Mouse (Mus musculus): ENCODE measurements around the gene Tll2.

Gene Tll2

GRCm38 (mm10) chr19:41088491-41088890 lies 118.1 kb downstream of the Tll2 start:
- no peak for DNase-seq (ENCODE audit: low read depth, low spot score)

GRCm38 (mm10) chr19:41087901-41088300 lies 118.7 kb downstream of the Tll2 start:
- DNase-seq (ENCODE audit: low read depth, low spot score) = no peak

DNA sequence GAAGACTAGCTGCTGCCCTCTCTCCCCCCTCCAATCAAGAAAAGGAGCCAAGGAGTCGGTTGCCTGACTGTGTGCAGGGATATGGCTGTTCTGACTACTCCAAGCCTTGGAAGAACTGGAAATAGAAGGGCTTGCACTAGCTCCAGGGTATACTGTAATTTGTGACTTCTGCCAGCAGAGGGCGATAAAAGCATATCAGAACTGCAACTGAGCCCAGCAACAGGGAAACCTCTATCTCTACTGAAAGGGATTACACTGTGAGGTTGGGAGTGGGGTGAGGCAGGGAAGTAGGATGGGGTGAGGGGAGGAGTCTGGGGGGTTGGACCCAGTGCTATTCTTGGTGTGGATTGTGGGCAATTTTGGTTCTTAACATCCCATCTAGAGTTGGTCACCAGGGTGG lies 119.9 kb downstream of the Tll2 start:
- peak; percentile 66 for DNase-seq (ENCODE audit: low read depth, low spot score)

GRCm38 (mm10) chr19:41086289-41086688 lies 120.3 kb downstream of the Tll2 start:
- DNase-seq (ENCODE audit: low read depth, low spot score) = peak; percentile 52

- DNase-seq (ENCODE audit: low read depth, low spot score) = no peak
These were observed 123.0 kb downstream of the Tll2 start for GRCm38 (mm10) chr19:41083646-41084045.

DNA sequence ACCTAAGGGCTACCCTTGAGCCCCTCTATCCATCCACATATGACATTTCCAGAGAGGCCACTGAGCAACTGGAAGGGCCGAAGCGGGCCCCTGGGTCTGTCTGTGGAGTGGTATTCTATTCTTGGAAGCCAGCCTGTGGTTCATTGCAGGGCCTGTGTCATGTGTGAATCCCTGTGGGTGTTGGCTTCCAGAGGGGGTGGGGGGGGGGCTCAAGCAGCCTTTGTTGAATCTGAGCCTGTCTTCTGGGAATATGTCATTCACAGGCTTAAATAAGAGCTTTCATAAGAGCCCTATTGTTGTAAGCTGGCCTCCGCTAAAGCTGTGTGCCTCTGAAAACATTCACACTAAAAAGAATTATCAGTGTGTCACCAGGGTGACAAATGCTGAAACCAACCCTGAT lies 125.0 kb downstream of the Tll2 start:
- peak; percentile 58 for DNase-seq (ENCODE audit: low read depth, low spot score)

DNA sequence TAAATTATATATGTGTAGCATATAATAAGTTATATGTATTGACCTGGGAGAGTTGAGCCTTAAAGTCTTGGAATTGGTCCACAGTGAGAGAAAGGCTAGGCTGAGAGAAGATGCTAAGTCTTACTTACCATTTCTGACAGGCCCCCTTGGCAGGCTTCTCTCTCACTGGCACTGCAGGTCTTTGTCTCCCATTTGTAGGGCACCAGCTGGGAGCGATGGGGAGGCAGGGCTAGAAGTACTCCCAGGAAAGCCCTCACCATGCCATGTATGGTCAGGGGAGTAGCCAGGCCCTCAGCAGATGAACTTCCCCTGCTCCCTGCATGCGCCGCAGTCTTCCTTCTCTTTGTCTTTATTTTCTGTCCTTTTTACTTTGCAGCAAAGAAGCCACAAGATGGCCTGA lies 129.7 kb downstream of the Tll2 start, which contains the start of gene Opalin:
Gene Opalin (minus strand): TSS at position 208 of the 400 bp plus-strand sequence.
- DNase-seq (ENCODE audit: low read depth, low spot score) = peak; percentile 48

DNA sequence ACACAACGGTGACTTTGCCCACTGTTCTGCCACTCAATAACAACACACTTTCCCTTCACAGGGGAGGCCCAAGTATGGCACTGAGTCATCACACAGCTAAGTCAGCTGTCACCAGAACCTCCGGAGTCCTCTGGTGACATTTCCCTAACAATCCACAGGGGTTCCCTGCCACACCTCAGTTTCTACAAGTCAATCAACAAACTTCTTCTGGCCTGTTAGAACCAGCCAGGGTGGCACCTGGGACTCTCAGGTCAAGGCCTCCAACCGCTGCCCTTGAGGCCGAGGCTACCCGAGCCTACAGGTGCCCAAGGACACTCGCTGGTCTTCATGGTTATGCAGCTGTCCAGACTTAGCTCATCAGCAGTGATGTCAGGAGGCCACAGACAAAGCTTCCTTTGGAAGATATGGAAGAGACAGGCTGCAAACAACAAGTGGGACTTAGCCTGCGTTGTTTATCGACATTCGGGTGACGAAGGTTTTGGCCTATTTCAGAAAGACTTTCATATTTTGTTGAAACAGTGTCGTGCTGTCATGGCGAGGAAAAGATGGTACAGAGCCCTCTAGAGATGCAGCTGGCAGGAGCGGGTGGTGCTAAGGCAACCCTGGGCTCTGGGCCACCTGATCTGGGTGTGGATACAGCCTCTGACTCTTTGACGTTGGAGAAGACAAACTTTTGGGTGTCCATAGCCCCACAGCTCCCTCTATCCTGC lies 132.7 kb downstream of the Tll2 start:
- peak; percentile 78 for DNase-seq (ENCODE audit: low read depth, low spot score)

DNA sequence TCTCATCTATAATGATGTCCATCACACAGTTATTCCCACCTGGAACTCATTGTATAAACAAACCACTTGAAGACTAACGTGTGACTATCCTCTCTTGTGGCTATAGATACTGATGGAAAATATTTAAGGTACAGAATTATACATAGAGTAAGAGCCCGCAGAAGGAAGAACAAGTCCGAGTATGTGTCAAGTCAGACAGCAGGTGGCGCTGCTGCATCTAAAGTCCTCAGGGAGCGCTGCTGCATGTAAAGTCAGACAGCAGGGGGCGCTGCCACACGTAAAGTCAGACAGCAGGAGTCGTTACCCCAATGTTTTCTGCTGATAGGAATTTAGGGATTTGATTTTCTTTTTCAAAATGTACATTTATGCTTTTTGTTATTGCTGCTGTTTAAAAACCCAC lies 135.1 kb downstream of the Tll2 start:
- DNase-seq (ENCODE audit: low read depth, low spot score) = peak; percentile 95

DNA sequence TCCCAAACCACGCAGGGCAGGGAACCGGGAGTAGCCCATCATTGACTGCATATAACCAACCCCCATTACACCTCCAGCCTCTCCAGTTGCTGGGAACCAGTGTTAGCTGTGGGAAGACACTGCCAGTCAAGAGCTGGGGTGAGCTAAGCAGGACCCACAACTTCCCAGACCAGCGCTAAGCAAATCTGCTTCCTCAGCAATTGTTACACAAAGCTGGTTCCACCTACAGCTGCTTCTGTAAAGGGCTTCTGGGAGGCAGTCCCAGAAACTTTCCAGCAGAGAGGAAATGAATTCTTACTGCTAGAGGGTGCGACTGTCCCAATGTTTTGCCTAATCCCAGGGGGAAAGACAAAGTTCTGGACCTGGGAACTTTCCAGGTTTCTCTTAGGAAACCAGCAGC lies 151.9 kb downstream of the Tll2 start:
- DNase-seq (ENCODE audit: low read depth, low spot score) = no peak

GRCm38 (mm10) chr19:41053530-41053929 lies 153.1 kb downstream of the Tll2 start:
- no peak for DNase-seq (ENCODE audit: low read depth, low spot score)

GRCm38 (mm10) chr19:41052247-41052646 lies 154.4 kb downstream of the Tll2 start:
- no peak for DNase-seq (ENCODE audit: low read depth, low spot score)

DNA sequence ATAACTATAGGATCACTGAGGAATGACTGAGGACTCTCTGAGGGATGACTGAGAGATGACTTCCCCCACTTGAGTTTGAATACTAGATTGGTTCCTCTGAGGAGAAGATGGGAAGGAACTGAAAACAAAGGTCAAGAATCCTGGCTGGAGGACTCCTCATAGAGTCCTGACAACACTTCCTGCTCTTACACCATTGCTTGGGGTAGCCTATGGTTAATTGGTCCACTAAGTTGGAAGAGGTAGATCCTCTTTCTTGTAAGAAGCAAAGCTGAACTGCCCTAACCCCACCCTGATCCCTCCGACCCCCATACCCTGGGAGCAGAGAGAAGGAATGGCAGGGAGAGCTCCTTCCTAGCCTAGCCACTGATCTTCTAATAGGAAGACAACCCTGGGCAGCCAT lies 154.9 kb downstream of the Tll2 start:
- DNase-seq (ENCODE audit: low read depth, low spot score) = no peak

DNA sequence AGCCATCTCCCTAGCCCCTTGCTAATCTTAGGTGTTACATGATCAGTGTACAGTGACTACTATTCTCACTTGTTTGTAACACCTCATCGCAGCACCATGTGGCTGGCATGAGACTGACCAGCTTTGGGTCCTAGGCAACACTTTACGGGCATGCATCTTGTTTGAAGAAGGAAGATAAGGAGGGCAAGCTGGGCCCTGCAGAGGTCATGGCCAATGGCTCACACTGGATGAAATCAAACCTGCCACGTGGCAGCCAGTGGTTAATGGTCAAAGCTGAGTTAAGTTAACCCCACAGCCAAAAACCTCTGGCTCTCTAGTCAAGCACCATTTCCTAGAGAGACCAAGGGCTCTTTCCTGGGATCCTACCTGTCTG lies 158.5 kb downstream of the Tll2 start:
- no peak for DNase-seq (ENCODE audit: low read depth, low spot score)

DNA sequence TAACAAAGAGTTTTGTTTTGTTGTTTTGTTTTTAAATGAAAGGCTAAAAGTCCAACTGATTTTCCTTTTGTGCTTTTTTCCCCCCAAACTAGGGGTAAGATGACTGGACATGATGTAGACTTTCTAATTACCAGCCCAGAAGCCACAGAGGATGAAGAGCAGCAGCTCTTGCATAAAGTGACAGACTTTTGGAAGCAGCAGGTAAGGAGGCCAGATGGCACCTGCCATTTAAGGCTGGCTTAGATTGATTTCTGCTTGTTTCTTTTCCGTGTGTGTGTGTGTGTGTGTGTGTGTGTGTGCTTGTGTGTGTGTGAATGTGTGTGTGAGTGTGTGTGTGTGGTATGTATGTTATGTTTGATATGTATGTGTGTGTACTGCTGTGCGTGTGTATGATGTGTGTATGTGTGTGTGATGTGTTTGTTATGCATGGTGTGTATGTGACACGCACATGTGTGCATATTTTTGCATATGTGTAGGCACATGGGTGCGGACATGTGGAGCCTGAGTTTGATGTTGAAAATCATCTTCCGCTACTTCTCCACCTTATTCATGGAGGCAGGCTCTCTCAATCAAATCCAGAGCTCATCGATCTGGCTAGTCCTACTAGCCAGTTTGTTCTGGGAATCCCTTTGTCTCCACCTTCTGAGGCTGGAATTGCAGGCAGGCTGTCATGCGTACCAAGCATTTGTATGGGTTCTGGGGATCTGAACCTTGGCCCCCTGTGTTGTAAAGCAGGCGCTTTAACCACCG lies 159.0 kb downstream of the Tll2 start:
- no peak for DNase-seq (ENCODE audit: low read depth, low spot score)

- no peak for DNase-seq (ENCODE audit: low read depth, low spot score)
These were observed 161.4 kb downstream of the Tll2 start for GRCm38 (mm10) chr19:41045091-41045770.

GRCm38 (mm10) chr19:41039110-41039509 lies 167.5 kb downstream of the Tll2 start:
- no peak for DNase-seq (ENCODE audit: low read depth, low spot score)

GRCm38 (mm10) chr19:41035809-41036551 lies 170.7 kb downstream of the Tll2 start:
- DNase-seq (ENCODE audit: low read depth, low spot score) = no peak

All from telencephalon, adult 2 months (tissue).